Mouse (Mus musculus) layer of hippocampus, postnatal 10 days (tissue): ENCODE data around the gene Polr3h. TPM values are rescaled to one million over a fixed set of nuclear protein-coding genes. Genes with fewer than 3 reads are reported as not detected.
A peak's percentile ranks its signal among the peaks of the same experiment; 100 is the strongest.

Experiments
- DNase-seq, 2 experiments: peaks; one replicate each; pipeline ENCODE4 v3.0.0; 2021; ENCODE audit warnings: low spot score in 2 of 2
- total RNA-seq, 2 experiments: library from RNA; stranded (reverse); gene quantifications; 2 replicates each; pipeline ENCODE4 v1.2.3; 2021

Polr3h gene
- total RNA-seq, 2 experiments from 2014 or later: 50.9 to 52.8 TPM

- DNase-seq: no peak
Measured at GRCm38 (mm10) chr15:81847161-81847560, 78.9 kb downstream of the Polr3h start.

GRCm38 (mm10) chr15:81846755-81847154 is 79.3 kb downstream of the Polr3h start:
- DNase-seq: no peak

DNA sequence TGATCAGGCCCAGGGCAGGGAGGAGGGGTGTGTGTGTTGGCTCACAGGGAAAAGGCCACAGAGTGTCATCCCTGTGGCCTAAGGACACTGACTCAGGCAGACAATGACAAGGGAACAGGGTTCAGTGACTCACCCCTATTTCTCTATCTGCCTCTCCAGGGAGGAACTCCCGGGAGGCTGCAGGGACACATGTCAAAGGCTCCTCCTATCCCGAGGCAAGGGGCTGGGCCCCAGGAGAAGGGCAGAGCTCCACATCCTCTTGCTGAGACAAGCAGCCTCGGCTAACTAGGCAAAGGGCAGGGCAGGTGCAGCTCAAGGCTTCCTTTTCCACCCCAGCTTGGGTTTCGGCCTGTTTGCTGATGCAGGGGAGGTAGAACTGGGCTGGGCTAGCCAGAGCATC is 80.3 kb downstream of the Polr3h start:
- DNase-seq: no peak

DNA sequence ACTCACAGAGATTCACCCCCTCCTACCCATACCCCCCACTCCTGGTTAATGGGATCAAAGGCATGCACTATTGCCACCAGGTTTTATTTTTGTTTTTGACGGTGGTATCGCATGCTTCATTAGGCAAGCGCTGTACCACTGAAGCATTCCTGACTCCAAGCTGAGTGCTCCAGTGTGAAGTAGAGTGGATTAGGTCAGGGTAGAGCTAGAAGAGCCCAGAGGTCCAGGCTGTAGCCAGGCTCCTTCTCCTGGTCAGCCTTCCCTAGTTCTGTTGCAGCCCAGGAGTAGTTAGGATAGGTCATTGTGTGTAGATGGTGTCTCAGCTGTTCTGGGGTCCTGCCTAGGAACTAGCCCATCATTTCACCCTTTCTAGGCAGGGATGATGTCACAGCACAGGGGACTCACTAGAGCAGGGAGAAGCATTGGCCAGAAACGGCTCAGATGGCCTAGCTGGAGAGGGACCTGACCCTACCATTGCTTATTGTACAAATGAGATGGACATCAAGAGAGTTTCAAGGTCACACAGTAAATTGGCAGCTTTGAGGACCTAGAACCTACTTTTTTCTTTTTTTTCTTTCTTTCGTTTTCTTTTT is 80.9 kb downstream of the Polr3h start:
- DNase-seq: no peak

DNA sequence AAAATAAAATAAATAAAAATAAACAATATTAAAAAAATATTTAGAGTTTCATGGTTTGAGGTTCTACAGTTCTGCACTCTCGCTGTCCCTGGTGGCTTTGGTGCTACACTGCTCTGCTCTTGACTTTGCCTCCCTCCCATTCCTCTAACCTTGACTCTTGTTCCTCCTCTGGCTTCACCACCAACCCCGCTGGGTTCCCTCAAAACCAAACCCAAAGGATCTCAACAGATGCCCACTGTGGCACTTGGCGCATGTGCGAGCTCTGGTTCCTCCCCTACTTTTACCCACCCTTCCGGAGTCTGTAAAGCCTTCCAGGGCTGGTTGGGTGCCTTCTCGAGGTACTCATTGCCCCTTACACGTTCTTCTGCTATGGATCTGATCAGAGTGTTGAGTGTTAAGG is 83.8 kb downstream of the Polr3h start:
- no peak for DNase-seq

DNA sequence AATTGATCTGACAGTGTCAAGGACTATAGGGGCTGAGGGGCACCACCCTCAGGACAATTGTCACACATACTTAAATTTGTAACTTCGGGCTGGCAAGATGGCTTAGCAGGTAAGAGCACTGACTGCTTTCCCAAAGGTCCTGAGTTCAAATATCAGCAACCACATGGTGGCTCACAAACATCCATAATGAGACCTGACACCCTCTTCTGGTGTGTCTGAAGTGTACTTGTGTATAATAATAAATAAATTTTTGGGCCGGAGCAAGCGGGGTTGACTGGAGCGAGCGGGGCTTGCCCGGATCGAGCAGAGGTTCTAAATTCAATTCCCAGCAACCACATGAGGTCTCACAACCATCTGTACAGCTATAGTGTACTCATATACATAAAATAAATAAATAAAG is 85.7 kb downstream of the Polr3h start:
- no peak for DNase-seq

GRCm38 (mm10) chr15:81839634-81840033 is 86.4 kb downstream of the Polr3h start:
- DNase-seq: peak; percentile 80 to 82

- DNase-seq: no peak
Measured at GRCm38 (mm10) chr15:81838554-81839235, 87.3 kb downstream of the Polr3h start.

Other genes with a start within 250 kb of the Polr3h start
- gene Chadl, start 229.0 kb downstream of the Polr3h start, total RNA-seq: 10 to 100 TPM; 24.0 to 31.8 TPM
- gene Zc3h7b, start 181.2 kb downstream of the Polr3h start, total RNA-seq: 100 to 1,000 TPM; 155 to 187 TPM
- gene Rangap1, start 180.7 kb downstream of the Polr3h start, total RNA-seq: 100 to 1,000 TPM; 189 to 201 TPM
- 100 to 1,000 TPM; 125 to 148 TPM for gene Tef, start 123.8 kb downstream of the Polr3h start, total RNA-seq
- gene Tob2, start 67.4 kb downstream of the Polr3h start, total RNA-seq: 10 to 100 TPM; 25.2 to 31.9 TPM
- 10 to 100 TPM; 44.9 to 49.2 TPM for gene Phf5a, start 54.3 kb downstream of the Polr3h start, total RNA-seq
- 100 to 1,000 TPM; 396 to 417 TPM for gene Aco2, start 53.9 kb downstream of the Polr3h start, total RNA-seq
- gene Csdc2, start 10.5 kb upstream of the Polr3h start, total RNA-seq: 100 to 1,000 TPM; 170 to 185 TPM
- gene Pmm1, start 34.7 kb upstream of the Polr3h start, total RNA-seq: 100 to 1,000 TPM; 176 to 189 TPM
- not detected for gene 1700029P11Rik, start 54.3 kb upstream of the Polr3h start, total RNA-seq
- gene Xrcc6, start 61.6 kb upstream of the Polr3h start, total RNA-seq: 10 to 100 TPM; 25.5 to 36.2 TPM
- 10 to 100 TPM; 86.3 to 99.3 TPM for gene Desi1, start 107.6 kb upstream of the Polr3h start, total RNA-seq
- 100 to 1,000 TPM in 1 of 2 experiments, 10 to 100 TPM in 1; 97.5 to 108 TPM for gene Snu13, start 121.4 kb upstream of the Polr3h start, total RNA-seq
- gene 4930407I10Rik, start 132.9 kb upstream of the Polr3h start, total RNA-seq: not detected
- under 1 TPM; 0.18 to 0.27 TPM for gene Mei1, start 143.8 kb upstream of the Polr3h start, total RNA-seq
- 10 to 100 TPM; 10.7 to 13.5 TPM for gene Ccdc134, start 201.7 kb upstream of the Polr3h start, total RNA-seq
- 100 to 1,000 TPM; 191 to 198 TPM for gene Srebf2, start 220.9 kb upstream of the Polr3h start, total RNA-seq